Mouse (Mus musculus) layer of hippocampus, postnatal 14 days (tissue): ENCODE data around the gene Ubald1. TPM values are rescaled to one million over a fixed set of nuclear protein-coding genes. Genes with fewer than 3 reads are reported as not detected.

Source experiments
- total RNA-seq, 2 experiments: library from RNA; stranded (reverse); gene quantifications; 2 replicates each; pipeline ENCODE4 v1.2.3; 2021

Gene Ubald1
- total RNA-seq, 2 experiments from 2014 or later = 80.1 to 84.6 TPM

Other genes starting within 250 kb of the Ubald1 start
- 1 to 10 TPM; 6.4 to 9.0 TPM for gene Vasn, start 240.4 kb downstream of the Ubald1 start, total RNA-seq
- 10 to 100 TPM; 61.0 to 66.2 TPM for gene Dnaja3, start 240.3 kb downstream of the Ubald1 start, total RNA-seq
- gene Coro7, start 200.5 kb downstream of the Ubald1 start, total RNA-seq = 10 to 100 TPM; 95.7 to 95.9 TPM
- gene Nmral1, start 161.0 kb downstream of the Ubald1 start, total RNA-seq = 10 to 100 TPM; 11.7 to 11.9 TPM
- 10 to 100 TPM; 81.9 to 84.3 TPM for gene Hmox2, start 154.0 kb downstream of the Ubald1 start, total RNA-seq
- 100 to 1,000 TPM; 188 to 191 TPM for gene Cdip1, start 90.0 kb downstream of the Ubald1 start, total RNA-seq
- not detected for gene 4930562C15Rik, start 44.9 kb downstream of the Ubald1 start, total RNA-seq
- gene Mgrn1, start 5.9 kb upstream of the Ubald1 start, total RNA-seq = 100 to 1,000 TPM; 190 to 194 TPM
- 10 to 100 TPM; 75.5 to 77.1 TPM for gene Nudt16l1, start 58.4 kb upstream of the Ubald1 start, total RNA-seq
- 10 to 100 TPM; 57.1 to 58.6 TPM for gene Anks3, start 83.9 kb upstream of the Ubald1 start, total RNA-seq
- gene Sept12, start 117.5 kb upstream of the Ubald1 start, total RNA-seq = not detected
- not detected for gene Smim22, start 127.0 kb upstream of the Ubald1 start, total RNA-seq
- gene Rogdi, start 133.2 kb upstream of the Ubald1 start, total RNA-seq = 100 to 1,000 TPM; 280 to 286 TPM
- gene Glyr1, start 169.5 kb upstream of the Ubald1 start, total RNA-seq = 100 to 1,000 TPM; 132 to 134 TPM
- 10 to 100 TPM; 40.1 to 40.6 TPM for gene Ubn1, start 169.7 kb upstream of the Ubald1 start, total RNA-seq